Mouse (Mus musculus) liver, adult 2 months (tissue): ENCODE data around the gene Galnt15.

ENCODE experiments used
- CTCF ChIP-seq: fragments of 200-500 bp; IDR thresholded peaks from 2 replicates; pipeline ENCODE4 v1.5.1; 2011; ENCODE audit warnings: low read depth, low read length, control low read depth
- POLR2A ChIP-seq: fragments of 200-500 bp; IDR thresholded peaks from 2 replicates; pipeline ENCODE4 v1.6.1; 2011; ENCODE audit warnings: low read length, control low read depth; ENCODE audit not compliant: insufficient read depth; ENCODE audit errors: extremely low read depth

DNA sequence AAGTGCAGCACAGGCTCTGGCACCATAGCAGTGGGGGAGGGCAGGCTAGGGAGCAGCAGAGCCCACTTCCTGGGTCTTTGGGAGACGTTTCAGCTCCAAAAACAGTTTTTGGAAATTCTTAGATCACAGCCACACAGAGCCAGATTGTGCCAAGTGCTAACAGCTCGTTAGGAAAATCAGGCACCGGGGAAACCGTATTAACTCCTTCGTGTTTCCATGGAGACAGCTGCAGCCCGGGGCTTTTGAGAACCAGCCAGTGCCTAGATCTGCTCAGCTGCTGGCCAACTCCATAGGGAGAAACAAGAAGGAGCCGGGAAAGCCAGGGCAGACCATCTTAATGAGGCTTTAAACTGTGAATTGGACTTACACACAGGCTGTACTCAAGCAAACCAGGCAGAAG is 11.9 kb upstream of the Galnt15 start:
- no peak for TF ChIP-seq POLR2A
- no peak for TF ChIP-seq CTCF
